Mouse (Mus musculus): ENCODE data around the gene Irx4. TPM values are rescaled to one million over a fixed set of nuclear protein-coding genes. Genes with fewer than 3 reads are reported as not detected.

Gene Irx4
- polyA plus RNA-seq (2012; rRNA removed) = not detected in 2 replicates

DNA sequence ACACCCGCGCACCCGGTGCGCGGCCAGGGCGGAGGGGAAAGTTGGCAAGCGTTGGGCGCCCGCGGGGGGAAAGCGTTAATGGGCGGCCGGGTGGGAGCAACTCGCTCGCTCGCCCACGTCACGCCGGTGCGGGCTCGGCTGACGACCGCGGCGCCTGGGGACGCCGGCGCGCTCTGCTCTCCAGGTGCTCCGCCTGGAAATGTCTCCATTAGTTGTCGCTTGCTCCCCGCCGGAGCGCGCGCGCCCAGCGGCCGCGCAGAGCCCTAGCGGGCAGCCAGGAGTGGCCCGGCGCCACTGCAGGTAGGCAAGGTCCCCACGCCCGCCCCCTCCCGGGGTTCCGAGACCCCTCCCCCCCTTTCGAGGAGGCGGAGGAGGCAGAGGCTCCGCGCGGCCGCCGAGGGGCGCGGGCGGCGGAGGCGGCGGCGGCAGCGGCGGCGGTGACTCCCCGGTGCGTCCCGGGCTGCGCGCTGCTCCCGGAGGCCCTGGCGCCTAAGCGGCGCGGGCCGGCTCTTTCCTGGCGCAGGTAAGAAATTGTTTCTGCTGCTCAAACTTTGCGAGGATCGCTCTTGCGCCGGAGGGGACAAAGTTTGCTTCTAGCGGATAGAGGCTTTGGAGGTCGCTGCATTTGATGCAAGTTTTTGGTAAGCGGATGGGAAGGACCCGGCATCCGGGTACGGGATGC is at the start of gene Irx4:
Gene Irx4, plus strand, starts transcription at position 126 of the 682 bp plus-strand sequence.
- no peaks in the 10 kb centered on the region for H3K4me1 ChIP-seq (ENCODE audit: control insufficient read depth, insufficient read depth, low read length)
- TF ChIP-seq CTCF (IDR thresholded peaks at IDR 0.05; ENCODE audit: extremely low read depth, insufficient read depth, low read length) (no peak), POLR2A (IDR thresholded peaks at IDR 0.05; ENCODE audit: extremely low read depth, insufficient read depth, low read length) (no peak)
- no peak within 1 kb of the TSS for H3K27ac ChIP-seq (ENCODE audit: insufficient read depth, low read length)
- H3K4me3 ChIP-seq (ENCODE audit: insufficient read depth, low read length) = no peak within 1 kb of the TSS

DNA sequence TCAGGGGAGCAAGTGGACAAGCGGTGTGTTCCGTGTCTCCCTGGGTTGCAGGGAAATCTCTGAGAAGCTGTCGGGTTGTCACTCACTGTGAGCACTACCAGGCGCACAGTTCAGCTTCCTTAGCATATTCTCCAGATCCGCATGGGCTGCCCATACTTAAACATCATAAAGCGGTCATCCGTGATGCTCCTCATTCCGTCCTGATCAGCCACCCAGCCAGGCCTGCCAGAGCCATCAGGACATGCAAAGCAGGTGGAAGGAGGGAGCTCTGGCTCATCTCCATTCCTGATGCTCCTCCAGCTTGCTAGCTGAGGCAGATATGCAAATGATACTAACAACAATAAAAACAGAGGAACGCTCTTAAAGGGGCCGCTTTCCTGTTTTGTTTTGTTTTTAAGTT is 46.0 kb upstream of the Irx4 start:
- Histone ChIP-seq H3K27ac (ENCODE audit: insufficient read depth, low read length) (no peak overlapping the region), H3K4me1 (ENCODE audit: control insufficient read depth, insufficient read depth, low read length) (no peaks in the 10 kb centered on the region), H3K4me3 (ENCODE audit: insufficient read depth, low read length) (no peak overlapping the region)
- TF ChIP-seq CTCF (IDR thresholded peaks at IDR 0.05; ENCODE audit: extremely low read depth, insufficient read depth, low read length) (no peak), POLR2A (IDR thresholded peaks at IDR 0.05; ENCODE audit: extremely low read depth, insufficient read depth, low read length) (no peak)

DNA sequence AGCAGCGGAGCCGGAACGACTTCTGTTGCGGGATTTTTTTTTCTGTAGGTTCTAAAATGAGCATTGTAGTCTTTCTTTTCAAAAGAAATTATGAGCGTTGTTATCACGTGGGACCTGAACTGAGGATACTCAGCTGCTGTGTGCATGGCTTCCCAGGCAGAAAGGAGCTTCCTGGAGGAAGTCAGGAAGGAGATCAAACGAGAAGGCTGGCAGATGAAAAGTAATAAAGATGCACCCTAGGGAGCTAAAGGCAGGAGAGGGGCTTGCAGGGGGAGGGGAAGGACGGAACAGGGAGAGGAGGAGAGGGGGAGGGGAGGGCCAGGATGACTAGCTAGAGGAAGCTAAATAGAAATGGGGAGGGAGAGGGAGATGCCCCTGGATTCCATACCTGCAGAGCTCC is 23.8 kb upstream of the Irx4 start:
- H3K4me1 ChIP-seq (ENCODE audit: control insufficient read depth, insufficient read depth, low read length) = no peaks in the 10 kb centered on the region
- H3K27ac ChIP-seq (ENCODE audit: insufficient read depth, low read length) = no peak overlapping the region
- no peak overlapping the region for H3K4me3 ChIP-seq (ENCODE audit: insufficient read depth, low read length)
- TF ChIP-seq POLR2A (IDR thresholded peaks at IDR 0.05; ENCODE audit: extremely low read depth, insufficient read depth, low read length) = no peak
- TF ChIP-seq CTCF (IDR thresholded peaks at IDR 0.05; ENCODE audit: extremely low read depth, insufficient read depth, low read length) = no peak

DNA sequence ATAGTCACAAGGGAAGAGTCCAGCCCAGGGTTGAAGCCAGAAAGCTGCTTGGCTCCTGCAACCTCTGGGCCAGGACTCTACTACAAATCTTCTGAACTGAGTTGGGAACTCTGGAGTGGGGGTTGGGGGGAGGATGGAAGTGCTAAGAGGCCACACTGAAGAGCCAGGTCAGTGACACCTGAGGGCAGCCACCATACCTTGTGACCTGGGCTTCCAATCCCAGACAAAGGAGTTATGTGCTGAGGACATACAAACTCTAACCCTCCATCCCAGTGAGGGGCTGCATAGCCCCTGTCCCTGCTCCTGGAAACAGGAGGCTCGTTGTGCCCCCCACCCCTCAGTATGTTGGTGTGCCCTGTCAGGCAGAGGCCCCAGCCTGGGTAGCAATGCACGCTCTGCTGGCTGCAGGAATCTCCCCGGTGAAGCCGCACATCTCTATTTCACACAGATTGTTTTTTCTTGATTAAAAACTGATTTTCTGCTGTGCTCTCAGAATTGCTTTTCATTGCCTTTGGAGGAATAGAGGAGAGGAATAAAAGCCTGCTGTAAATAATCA is 21.0 kb upstream of the Irx4 start:
- H3K4me3 ChIP-seq (ENCODE audit: insufficient read depth, low read length) = no peak overlapping the region
- TF ChIP-seq POLR2A (IDR thresholded peaks at IDR 0.05; ENCODE audit: extremely low read depth, insufficient read depth, low read length) = no peak
- no peak for TF ChIP-seq CTCF (IDR thresholded peaks at IDR 0.05; ENCODE audit: extremely low read depth, insufficient read depth, low read length)
- H3K27ac ChIP-seq (ENCODE audit: insufficient read depth, low read length) = no peak overlapping the region
- H3K4me1 ChIP-seq (ENCODE audit: control insufficient read depth, insufficient read depth, low read length) = no peaks in the 10 kb centered on the region

DNA sequence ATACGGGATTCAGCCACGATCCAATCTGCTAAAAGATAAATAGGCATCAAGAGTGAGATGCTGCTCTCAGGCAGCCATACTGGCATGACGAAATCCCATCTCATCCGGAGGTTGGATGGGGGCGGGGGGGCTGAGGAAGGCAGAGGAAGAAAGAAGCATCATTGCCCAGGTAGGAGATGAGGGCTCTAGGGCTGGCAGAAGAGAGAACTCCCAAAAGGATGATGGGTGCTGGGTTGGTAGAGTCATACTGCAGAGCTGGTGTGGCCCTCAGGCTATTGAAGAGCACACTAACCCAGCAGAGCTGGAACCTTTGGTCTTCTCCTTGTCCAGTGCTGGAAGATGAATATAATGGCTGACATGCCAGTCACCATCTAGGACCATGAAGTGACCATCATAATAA is 17.7 kb upstream of the Irx4 start:
- Histone ChIP-seq H3K27ac (ENCODE audit: insufficient read depth, low read length) (no peak overlapping the region), H3K4me3 (ENCODE audit: insufficient read depth, low read length) (no peak overlapping the region), H3K4me1 (ENCODE audit: control insufficient read depth, insufficient read depth, low read length) (no peaks in the 10 kb centered on the region)
- TF ChIP-seq POLR2A (IDR thresholded peaks at IDR 0.05; ENCODE audit: extremely low read depth, insufficient read depth, low read length) = no peak
- no peak for TF ChIP-seq CTCF (IDR thresholded peaks at IDR 0.05; ENCODE audit: extremely low read depth, insufficient read depth, low read length)

DNA sequence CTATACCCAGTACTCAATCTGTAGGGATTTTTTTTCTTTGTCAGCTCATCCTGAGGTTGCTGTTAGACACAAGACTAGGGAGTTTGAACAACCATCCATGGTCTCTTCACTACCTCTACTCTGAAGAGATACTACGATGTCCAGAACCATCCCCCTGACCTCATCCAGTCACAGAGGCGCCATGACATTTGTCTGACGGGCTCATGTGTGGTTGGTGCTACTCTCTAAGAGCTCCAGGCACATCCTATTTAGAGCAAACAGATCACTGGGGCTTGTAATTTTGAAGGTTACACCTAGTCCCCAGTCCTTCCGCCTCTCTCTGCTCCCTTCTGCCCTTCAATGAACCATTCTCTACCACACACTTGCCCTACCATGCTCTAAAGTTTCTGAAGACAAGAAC is 13.3 kb upstream of the Irx4 start:
- H3K4me3 ChIP-seq (ENCODE audit: insufficient read depth, low read length) = no peak overlapping the region
- TF ChIP-seq POLR2A (IDR thresholded peaks at IDR 0.05; ENCODE audit: extremely low read depth, insufficient read depth, low read length) (no peak), CTCF (IDR thresholded peaks at IDR 0.05; ENCODE audit: extremely low read depth, insufficient read depth, low read length) (no peak)
- no peaks in the 10 kb centered on the region for H3K4me1 ChIP-seq (ENCODE audit: control insufficient read depth, insufficient read depth, low read length)
- H3K27ac ChIP-seq (ENCODE audit: insufficient read depth, low read length) = no peak overlapping the region

DNA sequence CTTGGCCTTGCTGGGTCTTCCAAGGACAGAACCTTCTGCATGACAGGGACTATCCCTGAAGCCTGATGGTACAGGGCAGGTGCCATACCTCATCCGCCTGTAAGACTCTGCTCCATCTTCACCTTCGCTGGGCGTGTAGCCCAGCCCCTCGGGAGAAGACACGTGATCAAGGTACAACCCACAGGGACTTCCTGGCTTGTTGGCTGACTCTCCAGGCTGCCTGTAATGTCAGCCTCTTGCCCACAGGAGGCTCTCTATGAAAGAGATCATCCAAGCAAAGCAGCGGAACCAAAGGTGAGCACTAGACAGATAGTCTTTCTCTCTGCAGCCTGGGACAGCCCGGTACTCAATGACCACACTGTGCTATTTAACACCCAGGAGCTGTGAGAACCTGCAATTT is 9.1 kb upstream of the Irx4 start:
- TF ChIP-seq POLR2A (IDR thresholded peaks at IDR 0.05; ENCODE audit: extremely low read depth, insufficient read depth, low read length) (no peak), CTCF (IDR thresholded peaks at IDR 0.05; ENCODE audit: extremely low read depth, insufficient read depth, low read length) (no peak)
- Histone ChIP-seq H3K4me3 (ENCODE audit: insufficient read depth, low read length) (no peak overlapping the region), H3K27ac (ENCODE audit: insufficient read depth, low read length) (no peak overlapping the region), H3K4me1 (ENCODE audit: control insufficient read depth, insufficient read depth, low read length) (no peaks in the 10 kb centered on the region)

DNA sequence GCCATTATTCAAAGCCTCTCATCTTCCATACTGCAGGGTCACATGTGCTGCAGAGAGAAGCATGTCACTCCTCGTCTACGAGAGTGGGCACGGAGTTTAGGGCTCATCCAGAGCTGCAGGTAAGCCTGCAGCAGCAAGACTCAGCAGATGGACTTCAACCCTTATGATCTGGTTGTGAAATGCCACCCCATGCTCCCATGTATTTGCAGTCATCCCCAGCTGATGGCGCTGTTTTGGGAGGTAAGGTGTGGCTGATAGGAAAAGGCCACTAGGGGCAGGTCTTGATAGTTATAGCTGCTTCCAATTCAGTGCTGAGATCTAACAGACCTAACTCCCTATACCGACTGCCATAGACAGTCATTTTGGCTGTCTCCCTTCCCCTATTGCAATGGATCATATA is 8.3 kb upstream of the Irx4 start:
- TF ChIP-seq CTCF (IDR thresholded peaks at IDR 0.05; ENCODE audit: extremely low read depth, insufficient read depth, low read length) (no peak), POLR2A (IDR thresholded peaks at IDR 0.05; ENCODE audit: extremely low read depth, insufficient read depth, low read length) (no peak)
- no peak overlapping the region for H3K27ac ChIP-seq (ENCODE audit: insufficient read depth, low read length)
- no peaks in the 10 kb centered on the region for H3K4me1 ChIP-seq (ENCODE audit: control insufficient read depth, insufficient read depth, low read length)
- no peak overlapping the region for H3K4me3 ChIP-seq (ENCODE audit: insufficient read depth, low read length)

DNA sequence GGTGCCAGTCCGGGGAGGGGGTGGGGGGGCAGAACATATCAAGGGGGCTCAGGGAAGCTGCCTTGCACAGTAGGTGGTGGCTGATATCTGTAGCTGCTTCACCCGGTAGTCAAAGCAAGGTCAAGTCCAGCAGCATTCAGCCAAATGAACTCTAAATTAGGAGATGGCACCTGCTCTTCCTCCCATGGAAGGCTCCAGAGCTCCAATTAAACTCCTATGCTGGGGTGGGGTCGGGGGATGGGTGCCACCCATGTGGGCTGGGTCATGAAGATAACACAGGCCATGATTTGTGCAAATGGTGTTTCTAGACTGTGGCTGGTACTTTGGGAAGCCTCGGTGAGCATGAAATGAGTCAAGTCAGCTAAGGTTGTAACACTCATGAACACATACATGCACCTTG is 1.9 kb upstream of the Irx4 start:
- TF ChIP-seq POLR2A (IDR thresholded peaks at IDR 0.05; ENCODE audit: extremely low read depth, insufficient read depth, low read length) = no peak
- no peak for TF ChIP-seq CTCF (IDR thresholded peaks at IDR 0.05; ENCODE audit: extremely low read depth, insufficient read depth, low read length)
- H3K4me1 ChIP-seq (ENCODE audit: control insufficient read depth, insufficient read depth, low read length) = no peaks in the 10 kb centered on the region

More for the DNA sequence above, 1.9 kb upstream of the Irx4 start:
- no peak overlapping the region for H3K27ac ChIP-seq (ENCODE audit: insufficient read depth, low read length)
- no peak overlapping the region for H3K4me3 ChIP-seq (ENCODE audit: insufficient read depth, low read length)

All from cortical plate, adult 2 months (tissue).